Mouse (Mus musculus) layer of hippocampus, adult 18-20 months (tissue): ENCODE measurements around the gene Mad1l1. TPM values are rescaled to one million over a fixed set of nuclear protein-coding genes. Genes with fewer than 3 reads are reported as not detected.

ENCODE experiments used
- DNase-seq, 2 experiments: peaks; one replicate each; pipeline ENCODE4 v3.0.0; 2022; ENCODE audit warnings: low spot score in 2 of 2
- total RNA-seq, 2 experiments: library from RNA; stranded (reverse); gene quantifications; 2 replicates each; pipeline ENCODE4 v1.2.3; 2021

The Mad1l1 gene
- total RNA-seq, 2 experiments from 2014 or later = 14.1 to 16.9 TPM

- DNase-seq = no peak
Measured at GRCm38 (mm10) chr5:140185757-140186156, 135.6 kb downstream of the Mad1l1 start.

GRCm38 (mm10) chr5:140183387-140183786 is 138.0 kb downstream of the Mad1l1 start:
- DNase-seq = no peak

DNA sequence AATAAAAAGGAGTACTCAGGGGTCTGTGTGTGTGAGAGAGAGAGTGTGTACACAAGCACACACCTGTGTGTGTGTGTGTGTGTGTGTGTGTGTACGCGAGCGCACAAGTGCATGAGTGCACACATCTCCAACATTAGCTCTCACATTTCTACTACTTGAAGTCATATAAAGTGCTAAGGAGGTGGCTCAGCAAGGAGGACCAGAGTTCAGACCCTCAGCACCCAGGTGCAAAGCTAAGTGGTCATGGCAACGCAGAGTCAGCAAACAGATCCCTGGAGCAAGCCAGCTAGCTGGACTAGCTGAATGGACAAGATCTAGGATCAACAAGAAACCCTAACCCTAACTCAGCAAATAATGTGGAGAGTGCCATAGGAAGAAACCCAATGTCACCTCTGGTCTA is 139.0 kb downstream of the Mad1l1 start:
- no peak for DNase-seq

GRCm38 (mm10) chr5:140180016-140180415 is 141.3 kb downstream of the Mad1l1 start:
- no peak for DNase-seq

- peak in 1 of 2 experiments; percentile 13 for DNase-seq
Measured at GRCm38 (mm10) chr5:140178058-140178690, 143.2 kb downstream of the Mad1l1 start.

DNA sequence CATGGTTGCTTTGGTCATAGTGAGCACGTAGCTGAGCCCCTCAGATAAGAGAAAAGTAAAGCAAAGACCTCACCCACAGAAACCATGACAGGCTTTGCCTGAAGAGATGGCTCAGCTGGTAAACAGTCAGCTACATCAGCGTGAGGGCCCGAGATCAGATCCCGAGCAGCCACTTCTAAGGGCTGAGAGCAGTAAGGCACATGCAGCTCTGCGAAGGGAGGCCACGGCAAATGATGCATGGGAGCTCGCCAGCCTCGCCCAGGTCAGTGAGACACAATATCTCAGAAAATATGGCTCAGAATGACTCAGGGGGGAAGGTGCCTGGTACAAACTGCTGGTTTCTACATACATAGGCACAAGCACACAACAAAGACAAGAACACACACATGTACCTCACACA is 143.8 kb downstream of the Mad1l1 start:
- no peak for DNase-seq

GRCm38 (mm10) chr5:140176370-140176769 is 145.0 kb downstream of the Mad1l1 start:
- no peak for DNase-seq

DNA sequence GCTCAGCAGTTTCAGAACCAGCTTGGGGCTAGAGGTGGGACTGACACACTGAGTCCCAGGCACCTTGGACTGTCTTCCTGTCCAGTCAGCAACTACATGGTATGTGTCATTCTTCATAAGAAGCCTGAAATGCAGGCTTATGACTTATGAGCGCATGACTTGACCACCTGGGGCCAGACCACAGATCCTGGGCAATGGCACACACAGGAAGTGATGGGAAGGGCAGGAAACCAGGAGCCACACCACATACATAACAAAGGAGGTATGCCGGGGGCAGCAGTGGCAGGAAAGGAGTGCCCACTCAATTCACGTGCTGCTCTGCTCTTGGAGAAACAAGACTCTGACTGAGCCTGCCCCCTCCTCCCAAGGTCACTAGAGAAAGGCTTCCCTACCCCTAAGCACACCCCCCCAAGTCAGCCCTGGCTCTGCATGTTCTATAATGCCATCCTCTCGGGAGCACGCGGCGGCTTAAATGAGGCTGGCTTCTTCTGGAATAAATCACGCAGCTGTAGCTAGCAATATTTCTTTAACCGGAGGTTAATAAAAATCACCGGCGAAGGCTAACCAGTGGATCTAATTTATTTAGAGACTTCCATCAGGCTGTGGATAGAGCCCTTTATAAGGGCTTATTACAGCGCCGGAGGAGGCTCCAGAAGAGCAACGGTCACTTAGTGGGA is 146.4 kb downstream of the Mad1l1 start:
- no peak for DNase-seq

- DNase-seq = no peak
Measured at GRCm38 (mm10) chr5:140174066-140174465, 147.3 kb downstream of the Mad1l1 start.

GRCm38 (mm10) chr5:140173181-140173580 is 148.2 kb downstream of the Mad1l1 start:
- DNase-seq = peak in 1 of 2 experiments; percentile 29

- DNase-seq = no peak
Measured at GRCm38 (mm10) chr5:140171710-140172109, 149.6 kb downstream of the Mad1l1 start.

DNA sequence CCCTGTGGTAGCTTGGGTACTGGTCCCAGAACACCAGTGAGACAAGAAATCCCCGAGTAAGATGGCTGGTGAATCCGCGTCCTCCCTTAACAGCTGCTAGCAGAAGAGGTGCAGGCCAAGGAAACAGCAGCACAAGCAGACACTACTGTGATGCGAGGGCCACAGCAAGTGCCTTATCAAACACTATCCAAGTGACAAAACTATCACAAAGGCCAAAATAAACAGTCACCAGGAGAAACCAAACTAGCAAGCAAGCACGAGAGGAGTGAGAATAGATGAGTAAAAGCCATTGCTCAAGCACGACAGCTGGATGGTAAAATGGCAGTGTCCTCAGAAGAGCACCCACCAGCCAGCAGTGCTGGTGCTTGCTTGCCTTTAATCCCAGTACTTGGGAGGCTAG is 153.8 kb downstream of the Mad1l1 start:
- no peak for DNase-seq

DNA sequence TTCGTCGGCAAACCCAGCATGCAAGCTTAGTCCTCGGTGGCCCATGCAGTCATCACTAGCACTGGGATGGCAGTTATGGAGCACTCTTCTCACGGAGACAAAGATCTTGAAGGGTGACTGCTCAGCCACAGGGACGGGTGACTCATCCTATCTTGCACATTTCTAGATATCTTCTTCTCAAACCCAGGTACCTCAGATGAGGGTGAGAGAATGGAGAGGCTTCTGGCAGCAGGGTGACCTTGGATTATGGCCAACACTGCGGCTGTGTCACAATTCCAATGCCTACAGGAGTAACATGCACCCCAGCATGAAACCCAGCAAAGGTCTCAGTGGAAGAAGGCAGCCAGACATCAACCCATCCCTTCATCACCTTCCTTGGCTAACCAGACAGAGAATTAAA is 154.3 kb downstream of the Mad1l1 start:
- DNase-seq = no peak

DNA sequence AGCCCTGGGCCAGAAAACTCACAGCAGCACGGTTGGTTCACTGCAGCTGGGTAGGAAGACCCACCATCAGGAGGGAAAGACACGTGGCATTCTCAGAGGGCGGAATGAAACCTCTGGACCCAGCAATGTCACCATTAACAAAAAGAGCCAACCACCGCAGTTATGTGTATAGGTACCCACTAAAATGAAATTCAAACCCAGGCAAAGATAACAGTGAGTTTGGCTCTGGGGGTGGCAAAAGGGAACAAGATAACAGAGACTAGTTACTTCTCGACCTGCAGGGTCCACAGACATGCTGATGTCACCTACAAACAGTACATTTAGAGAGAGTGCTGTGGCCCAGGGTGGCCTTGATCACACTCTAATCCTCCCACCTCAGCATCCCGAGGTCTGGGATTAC is 157.4 kb downstream of the Mad1l1 start:
- DNase-seq = no peak

DNA sequence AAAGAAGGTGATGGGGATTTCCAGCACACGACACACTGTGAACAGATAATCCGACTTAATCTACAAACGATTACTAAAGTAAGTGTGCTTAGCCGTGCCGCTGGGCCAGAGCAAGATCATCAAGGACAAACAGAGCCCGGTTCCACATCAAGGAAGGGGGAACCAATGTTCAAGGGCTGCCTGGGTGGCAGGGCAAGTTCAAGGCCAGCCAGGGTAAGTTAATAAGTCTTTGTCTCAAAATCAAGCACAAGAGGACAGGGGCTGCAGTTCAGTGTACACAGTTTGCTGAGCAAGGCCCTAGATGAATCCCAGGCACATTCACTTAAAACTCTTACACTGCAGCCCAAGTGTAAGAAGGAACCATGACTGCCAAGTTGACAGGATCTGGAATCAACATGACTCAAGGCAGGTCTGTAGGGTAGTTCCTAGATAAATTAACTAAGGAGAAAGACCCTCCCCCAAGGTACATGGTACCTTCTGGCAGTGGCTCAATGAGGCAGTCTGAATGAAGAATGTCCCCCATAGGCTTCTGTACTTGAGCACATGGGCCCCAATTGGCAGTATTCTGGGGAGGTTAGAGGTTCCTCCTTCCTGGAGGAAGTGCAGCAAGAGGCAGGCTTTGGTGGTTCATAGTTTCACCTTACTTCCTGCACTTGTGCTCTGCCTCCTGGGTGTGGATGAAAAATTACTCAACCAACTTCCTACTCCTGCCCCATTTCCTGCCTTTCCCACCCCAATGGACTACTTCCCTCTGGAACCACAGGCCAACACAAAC is 159.1 kb downstream of the Mad1l1 start:
- DNase-seq = no peak

GRCm38 (mm10) chr5:140159007-140159406 is 162.3 kb downstream of the Mad1l1 start:
- DNase-seq = no peak

DNA sequence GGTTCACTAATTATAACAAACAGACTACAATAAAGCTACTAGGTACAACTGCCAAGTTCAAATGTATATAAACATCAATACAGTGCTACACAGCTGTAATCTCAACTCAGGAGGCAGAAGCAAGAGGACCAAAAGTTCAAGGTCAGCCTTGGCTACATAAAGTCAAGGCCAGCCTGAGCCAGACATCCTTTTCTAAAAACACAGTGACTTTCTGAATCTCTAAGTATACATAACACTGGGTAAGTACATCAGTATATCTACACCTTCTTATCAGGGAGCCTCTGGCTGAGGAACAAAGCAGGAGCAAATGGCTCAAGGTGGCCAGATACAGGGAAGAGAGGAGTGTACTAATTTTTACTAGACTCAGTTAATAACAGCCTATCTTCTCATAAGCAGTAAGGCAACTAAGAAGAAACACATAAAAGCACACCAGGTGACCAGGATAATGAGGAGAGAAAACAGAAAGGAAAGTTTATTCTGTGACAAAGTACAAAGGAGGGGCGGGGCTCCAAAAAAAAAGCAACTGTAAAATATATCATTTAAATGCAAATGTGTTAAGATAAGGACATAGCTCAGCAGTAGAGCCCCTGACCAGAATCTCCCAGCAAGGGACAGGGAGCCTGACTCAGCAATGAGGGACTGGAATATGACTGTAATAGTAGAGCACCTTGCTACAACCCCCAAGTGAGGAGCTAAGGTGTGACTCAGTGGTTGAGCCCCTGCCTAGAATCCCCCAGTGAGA is 163.3 kb downstream of the Mad1l1 start:
- DNase-seq = no peak

DNA sequence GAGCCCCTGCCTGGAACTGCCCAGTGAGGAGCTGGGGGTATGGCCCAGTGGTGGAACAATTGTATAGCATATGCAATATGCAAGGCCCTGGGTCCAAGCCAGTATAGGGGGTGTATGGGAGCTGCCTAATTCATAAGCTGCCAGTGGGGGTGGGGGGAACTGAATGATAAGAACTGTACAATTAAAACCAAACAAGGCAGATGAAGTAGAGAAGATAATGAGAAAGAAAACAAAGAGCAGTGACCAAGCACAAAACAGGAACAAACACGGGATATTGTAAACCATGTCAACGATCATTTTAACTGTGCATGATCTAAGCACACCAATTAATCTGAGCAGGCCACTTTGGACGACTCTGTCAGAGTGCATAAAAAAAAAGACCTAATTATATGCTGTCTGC is 167.2 kb downstream of the Mad1l1 start:
- DNase-seq = no peak

DNA sequence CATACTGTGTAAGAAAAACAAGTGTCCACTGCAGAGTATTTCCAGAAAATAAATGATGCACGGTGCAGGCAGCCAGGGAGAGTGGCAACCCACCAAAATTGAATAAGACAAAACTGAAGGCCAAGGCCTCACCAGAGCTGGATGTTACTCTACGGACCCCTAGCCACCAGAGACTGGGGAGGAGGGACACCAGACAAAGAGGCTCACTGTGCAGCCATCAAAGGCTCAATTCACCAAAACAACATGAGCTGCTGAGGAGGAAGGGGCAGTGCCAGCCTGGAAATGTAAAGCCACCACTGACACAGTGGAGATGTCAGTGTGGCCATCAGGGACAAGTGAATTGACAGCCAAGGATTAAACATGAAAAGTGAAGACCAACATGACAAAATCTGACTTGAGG is 169.5 kb downstream of the Mad1l1 start:
- DNase-seq = peak; percentile 20 to 54

- DNase-seq = no peak
Measured at GRCm38 (mm10) chr5:140151180-140151579, 170.2 kb downstream of the Mad1l1 start.

- DNase-seq = no peak
Measured at GRCm38 (mm10) chr5:140150694-140151093, 170.7 kb downstream of the Mad1l1 start.

DNA sequence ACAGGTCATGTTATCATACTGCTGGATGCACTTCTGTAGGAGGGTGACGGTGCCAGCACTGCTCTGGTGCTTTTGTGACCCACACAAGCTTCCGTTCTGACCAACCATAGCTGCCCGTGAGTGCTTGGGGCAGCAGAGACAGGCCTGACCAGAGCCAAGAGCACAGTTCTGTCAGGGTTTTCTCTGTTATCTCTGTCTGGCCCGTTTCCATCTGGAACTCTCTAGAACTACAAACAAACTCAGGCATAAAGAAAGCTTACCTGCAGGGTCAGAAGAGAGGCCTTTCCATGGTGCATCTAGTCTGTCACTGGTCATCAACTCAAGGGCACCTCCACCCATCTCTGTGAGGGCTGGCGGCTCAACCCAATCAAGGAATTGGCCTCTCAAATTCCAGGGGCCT is 171.2 kb downstream of the Mad1l1 start:
- DNase-seq = no peak
